Mouse (Mus musculus): ENCODE data around the gene Snip1. TPM values are rescaled to one million over a fixed set of nuclear protein-coding genes. Genes with fewer than 3 reads are reported as not detected.
A peak's percentile ranks its signal among the peaks of the same experiment; 100 is the strongest.

The Snip1 gene
- total RNA-seq (2021) = 1 to 10 TPM; 6.5 to 9.2 TPM

- intact Hi-C loops (cut with DNase I) = loop anchor here (1.0 to 10.0 kb wide), 2 partner anchors 19 to 212 kb away; partner anchors contain the start of genes 1110065P20Rik, Meaf6 and Yrdc
- peak; percentile 94 to 96 for DNase-seq
These were observed at the start of gene Snip1 for GRCm38 (mm10) chr4:125066490-125067370. Gene Snip1 (plus strand): TSS chr4:125066672.

DNA sequence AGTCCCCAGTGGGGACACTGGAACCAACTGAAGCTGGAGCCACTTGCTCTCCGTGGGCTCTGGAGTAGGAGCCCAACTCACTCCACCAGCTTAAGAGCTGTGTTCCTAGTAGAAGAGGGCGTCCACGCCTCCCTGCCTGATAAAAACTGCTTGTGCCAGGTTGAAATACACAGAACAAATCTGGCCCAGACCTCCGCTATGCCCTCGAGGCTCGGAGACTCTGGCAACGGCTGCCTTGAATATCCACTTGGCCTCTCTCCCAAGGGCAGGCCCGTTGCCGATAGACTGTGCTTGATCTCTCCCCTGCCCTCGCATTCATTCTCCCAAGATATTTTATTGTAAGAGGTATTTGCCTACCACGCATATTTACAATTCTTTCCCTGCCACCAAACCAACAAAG lies 49.0 kb upstream of the Snip1 start:
- intact Hi-C loops (cut with DNase I) = no loop called here
- peak; percentile 20 to 22 for DNase-seq

DNA sequence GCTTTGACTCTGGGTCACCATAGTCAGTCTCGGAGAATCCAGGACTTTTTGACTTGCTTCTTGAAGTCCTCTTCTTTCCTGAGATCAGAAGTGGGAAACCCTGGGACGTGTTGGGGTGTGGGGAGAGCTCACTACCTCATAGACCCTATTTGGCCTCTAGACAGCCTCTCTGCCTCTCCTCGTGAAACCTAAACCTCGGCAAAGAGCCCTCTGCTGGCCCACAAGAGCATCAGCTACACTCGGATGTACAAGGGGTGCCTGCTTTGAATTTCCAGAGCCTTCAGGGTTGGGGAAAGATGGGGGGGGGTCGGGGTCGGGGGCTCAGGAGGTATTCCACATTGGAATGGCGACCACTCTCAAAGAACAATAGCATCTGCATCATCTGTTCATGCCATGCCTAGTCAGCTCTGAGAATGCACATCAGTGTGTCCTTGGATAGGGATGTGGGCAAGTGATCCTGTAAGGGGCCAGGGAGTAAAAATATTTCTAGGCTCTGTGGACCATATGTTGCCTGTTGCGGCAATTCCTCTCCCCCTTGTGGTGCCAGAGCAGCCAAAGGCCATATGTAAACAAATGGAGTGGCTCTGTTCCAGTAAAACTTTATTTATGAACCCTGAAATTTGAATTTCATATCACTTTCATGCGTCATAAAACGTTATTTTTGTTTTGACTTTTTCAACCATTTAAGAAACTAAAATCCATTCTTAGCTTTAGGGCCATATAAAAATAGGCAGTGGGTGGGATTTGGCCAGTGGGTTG lies 45.5 kb upstream of the Snip1 start:
- no peak for DNase-seq
- intact Hi-C loops (cut with DNase I) = no loop called here

- intact Hi-C loops (cut with DNase I) = loop anchor here (2.0 kb wide), 1 partner anchor 35 kb away; the partner anchor contains the start of gene Dnali1
- peak; percentile 92 to 95 for DNase-seq
These were observed 36.4 kb upstream of the Snip1 start for GRCm38 (mm10) chr4:125029891-125030614.

GRCm38 (mm10) chr4:125034341-125034740 lies 32.1 kb upstream of the Snip1 start:
- intact Hi-C loops (cut with DNase I) = no loop called here

GRCm38 (mm10) chr4:125044454-125044853 lies 22.0 kb upstream of the Snip1 start:
- DNase-seq = no peak
- intact Hi-C loops (cut with DNase I) = no loop called here

More at GRCm38 (mm10) chr4:125034341-125034740, 32.1 kb upstream of the Snip1 start:
- DNase-seq = no peak

- DNase-seq = no peak
- intact Hi-C loops (cut with DNase I) = no loop called here
These were observed 11.1 kb upstream of the Snip1 start for GRCm38 (mm10) chr4:125055385-125055784.

GRCm38 (mm10) chr4:125056476-125056875 lies 10.0 kb upstream of the Snip1 start:
- DNase-seq = no peak
- intact Hi-C loops (cut with DNase I) = no loop called here

DNA sequence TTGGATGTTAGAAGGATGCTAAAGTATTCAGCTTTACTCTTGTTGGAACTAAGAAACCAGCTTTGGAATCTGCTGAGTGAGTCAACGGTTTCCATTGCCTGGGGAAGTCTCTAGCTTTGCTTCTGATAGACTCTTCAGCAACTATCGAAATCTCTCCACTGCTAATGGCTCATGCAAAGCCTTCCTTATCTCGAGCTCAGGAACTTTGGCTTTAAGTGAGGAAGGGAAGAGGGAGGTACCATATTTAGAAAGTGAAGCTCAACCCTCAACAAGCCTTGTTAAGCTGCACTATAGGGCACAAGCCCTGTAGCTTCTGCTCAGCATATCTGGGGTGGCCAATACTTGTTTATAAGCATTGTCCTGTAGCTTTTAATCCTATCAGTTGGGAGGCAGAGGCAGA lies 9.2 kb upstream of the Snip1 start:
- intact Hi-C loops (cut with DNase I) = no loop called here
- DNase-seq = no peak

- intact Hi-C loops (cut with DNase I) = no loop called here
- no peak for DNase-seq
These were observed 8.4 kb upstream of the Snip1 start for GRCm38 (mm10) chr4:125058033-125058432.

GRCm38 (mm10) chr4:125059025-125059424 lies 7.4 kb upstream of the Snip1 start:
- DNase-seq = peak; percentile 52 to 56

GRCm38 (mm10) chr4:125063829-125064228 lies 2.6 kb upstream of the Snip1 start:
- no peak for DNase-seq
- intact Hi-C loops (cut with DNase I) = loop anchor here (2.0 to 10.0 kb wide), 2 partner anchors 33 to 209 kb away; partner anchors contain the start of genes 1110065P20Rik and Yrdc

More at GRCm38 (mm10) chr4:125059025-125059424, 7.4 kb upstream of the Snip1 start:
- intact Hi-C loops (cut with DNase I) = loop anchor here (1.0 kb wide), 1 partner anchor 116 kb away; no protein-coding TSS in a partner anchor

- intact Hi-C loops (cut with DNase I) = loop anchor here (1.0 to 10.0 kb wide), 3 partner anchors 20 to 211 kb away; partner anchors contain the start of genes 1110065P20Rik, Meaf6 and Yrdc
- DNase-seq = peak; percentile 55 to 62
These were observed 760 bp upstream of the Snip1 start, which contains the start of gene Dnali1 for GRCm38 (mm10) chr4:125065517-125066307. Gene Dnali1 (minus strand): TSS chr4:125065703.

DNA sequence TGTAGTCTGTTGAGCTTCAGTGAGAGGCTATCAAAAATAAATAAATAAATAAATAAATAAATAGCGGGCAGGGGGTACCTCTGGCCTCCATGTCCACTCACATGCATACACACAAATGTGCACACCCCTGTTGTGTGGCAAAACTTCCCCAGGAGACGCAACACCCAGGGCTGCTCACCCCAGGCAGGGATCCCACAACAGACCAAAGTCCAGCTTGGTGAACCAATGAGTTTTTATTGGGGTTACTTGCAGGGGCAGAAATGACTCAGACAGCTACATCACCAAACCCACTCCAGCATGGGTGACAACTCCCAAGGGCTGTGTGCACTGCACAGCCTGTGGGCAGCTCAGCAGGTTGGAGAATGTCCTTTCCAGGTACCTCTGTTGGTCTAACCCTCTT lies 11.2 kb downstream of the Snip1 start:
- intact Hi-C loops (cut with DNase I) = no loop called here
- DNase-seq = no peak

GRCm38 (mm10) chr4:125078698-125079097 lies 12.2 kb downstream of the Snip1 start:
- intact Hi-C loops (cut with DNase I) = no loop called here
- DNase-seq = no peak

- intact Hi-C loops (cut with DNase I) = loop anchor here (1.0 kb wide), 1 partner anchor 18 kb away; the partner anchor contains the start of gene Snip1
- DNase-seq = peak; percentile 96 to 97
These were observed 18.2 kb downstream of the Snip1 start, which contains the start of gene Meaf6 for GRCm38 (mm10) chr4:125084403-125085345. Gene Meaf6 (plus strand): TSS chr4:125085134.

DNA sequence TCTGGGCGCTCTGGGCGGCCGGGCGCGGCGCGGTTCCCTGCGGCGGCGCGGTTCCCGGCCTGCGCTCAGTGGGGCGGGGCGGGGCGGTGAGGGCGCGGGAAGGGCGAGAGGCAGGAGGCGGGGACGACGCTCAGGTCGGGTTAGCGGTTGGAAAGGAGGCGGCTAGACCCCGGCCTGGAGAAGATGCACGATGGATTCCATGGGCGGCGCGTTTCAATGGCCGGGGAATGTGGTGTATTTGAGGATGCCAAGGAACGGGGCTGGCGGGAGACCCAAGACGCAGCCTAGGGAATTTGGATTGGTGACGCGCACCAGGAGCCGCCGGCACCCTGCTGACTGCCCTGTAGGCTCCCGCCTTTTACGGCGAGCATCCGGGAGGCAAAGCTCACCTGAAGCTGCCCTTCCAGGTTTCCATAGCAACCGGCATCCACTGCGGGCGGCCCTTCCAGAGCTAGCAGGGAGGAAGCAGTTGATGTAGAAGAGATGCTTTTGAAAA lies 18.9 kb downstream of the Snip1 start:
- intact Hi-C loops (cut with DNase I) = loop anchor here (1.0 kb wide), 1 partner anchor 19 kb away; the partner anchor contains the start of gene Snip1
- DNase-seq = no peak

DNA sequence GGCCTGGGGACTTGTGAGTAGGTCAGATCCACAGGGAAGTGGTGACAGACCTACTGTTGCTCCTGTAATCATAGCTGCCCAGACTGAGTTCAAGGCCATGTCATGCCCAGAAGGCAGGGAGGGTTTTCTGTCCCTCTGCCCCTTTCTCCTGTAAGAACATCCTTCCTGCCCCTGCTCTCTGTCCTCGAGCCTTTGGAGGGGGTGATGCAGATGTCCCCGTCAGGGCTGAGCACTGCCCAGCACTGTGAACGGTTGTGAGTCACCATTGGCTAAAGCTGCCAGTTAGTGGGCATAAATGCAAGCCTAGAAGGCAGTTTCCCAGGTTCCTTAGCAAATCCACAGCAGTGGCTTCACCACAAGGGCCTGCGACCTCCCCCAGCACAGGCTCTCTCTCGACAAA lies 26.6 kb downstream of the Snip1 start:
- intact Hi-C loops (cut with DNase I) = no loop called here
- DNase-seq = no peak
